Mouse (Mus musculus) ES-Bruce4 (cell line): ENCODE measurements around the gene Rdh1. TPM values are rescaled to one million over a fixed set of nuclear protein-coding genes. Genes with fewer than 3 reads are reported as not detected.

Experiments used
- H3K27ac ChIP-seq: 2 replicates; pipeline ENCODE4 v1.5.1; 2012; ENCODE audit warnings: low read length, inconsistent platforms; ENCODE audit not compliant: insufficient read depth
- H3K27me3 ChIP-seq: 2 replicates; pipeline ENCODE4 v1.6.1; 2012; ENCODE audit warnings: mild to moderate bottlenecking, low read length, inconsistent platforms; ENCODE audit not compliant: control insufficient read depth, poor library complexity, insufficient read depth, severe bottlenecking
- H3K36me3 ChIP-seq: 2 replicates; pipeline ENCODE4 v1.6.1; 2012; ENCODE audit warnings: inconsistent platforms, mild to moderate bottlenecking, low read length, moderate library complexity; ENCODE audit not compliant: control insufficient read depth, poor library complexity, insufficient read depth, severe bottlenecking
- H3K4me1 ChIP-seq: one replicate; pipeline ENCODE4 v1.8.1; 2011; ENCODE audit warnings: low read length; ENCODE audit not compliant: control insufficient read depth, insufficient read depth
- H3K4me3 ChIP-seq: 2 replicates; pipeline ENCODE4 v1.5.1; 2011; ENCODE audit warnings: low read depth, mild to moderate bottlenecking, low read length
- H3K9ac ChIP-seq: 2 replicates; pipeline ENCODE4 v1.6.1; 2012; ENCODE audit warnings: low read depth, mild to moderate bottlenecking, inconsistent platforms; ENCODE audit not compliant: poor library complexity, severe bottlenecking
- H3K9me3 ChIP-seq: replicated peaks from 2 replicates; pipeline ENCODE4 v1.6.1; 2012; ENCODE audit warnings: mild to moderate bottlenecking, low read length, inconsistent platforms; ENCODE audit not compliant: control insufficient read depth, poor library complexity, insufficient read depth, severe bottlenecking
- CTCF ChIP-seq: IDR thresholded peaks from one replicate; pipeline ENCODE4 v1.8.1; 2011; ENCODE audit warnings: low read depth, low read length
- EP300 ChIP-seq: IDR thresholded peaks from 2 replicates; pipeline ENCODE4 v1.6.1; 2011; ENCODE audit warnings: low read depth, low read length; ENCODE audit not compliant: insufficient read depth
- POLR2A ChIP-seq: IDR thresholded peaks from one replicate; pipeline ENCODE4 v1.8.1; 2011; ENCODE audit warnings: low read length; ENCODE audit not compliant: insufficient read depth
- polyA plus RNA-seq: library from polyadenylated mRNA; stranded (reverse); fragments of >200 nt; gene quantifications from 2 replicates; pipeline ENCODE4 v1.2.4, GENCODE M21; 2011; ENCODE audit warnings: low read depth; ENCODE audit not compliant: missing spikeins, insufficient read depth, insufficient read length

Gene Rdh1
- polyA plus RNA-seq, result 0.40 and 0.67 TPM in 2 replicates

GRCm38 (mm10) chr10:127759181-127760110, at the start of gene Rdh1, which contains the start of gene Rdh16f1:
TSS of gene Rdh1 (plus strand) at chr10:127759721.
TSS of gene Rdh16f1 (plus strand) at chr10:127759787.
- H3K4me3 ChIP-seq, result no peak within 1 kb of the TSS
- TF ChIP-seq CTCF (no peak), EP300 (no peak), POLR2A (no peak)
- H3K27me3 ChIP-seq, result 0 out of 2 replicates have a peak, but pooled peaks cover 2% of the 10 kb centered on the region
- no peak within 1 kb of the TSS for H3K27ac ChIP-seq
- peaks cover 5% of the 10 kb centered on the region for H3K4me1 ChIP-seq
- no peak within 1 kb of the TSS for H3K9ac ChIP-seq
- H3K36me3 ChIP-seq, result no peaks in the 10 kb centered on the region
- no peaks in the 10 kb centered on the region for H3K9me3 ChIP-seq

GRCm38 (mm10) chr10:127710331-127710730, 49.2 kb upstream of the Rdh1 start:
- H3K27me3 ChIP-seq, result no peaks in the 10 kb centered on the region
- H3K9ac ChIP-seq, result no peak overlapping the region
- H3K4me1 ChIP-seq, result no peaks in the 10 kb centered on the region
- TF ChIP-seq CTCF (no peak), EP300 (no peak), POLR2A (no peak)
- no peak overlapping the region for H3K27ac ChIP-seq
- H3K36me3 ChIP-seq, result no peaks in the 10 kb centered on the region
- H3K9me3 ChIP-seq, result no peaks in the 10 kb centered on the region
- H3K4me3 ChIP-seq, result no peak overlapping the region

GRCm38 (mm10) chr10:127712736-127713135, 46.8 kb upstream of the Rdh1 start:
- Histone ChIP-seq H3K36me3 (no peaks in the 10 kb centered on the region), H3K4me1 (no peaks in the 10 kb centered on the region), H3K9ac (no peak overlapping the region), H3K27me3 (no peaks in the 10 kb centered on the region), H3K27ac (no peak overlapping the region), H3K4me3 (no peak overlapping the region), H3K9me3 (no peaks in the 10 kb centered on the region)
- TF ChIP-seq POLR2A (no peak), CTCF (no peak), EP300 (no peak)

- Histone ChIP-seq H3K9ac (no peak overlapping the region), H3K9me3 (no peaks in the 10 kb centered on the region), H3K27ac (no peak overlapping the region), H3K36me3 (no peaks in the 10 kb centered on the region), H3K4me3 (no peak overlapping the region), H3K4me1 (peaks cover 2% of the 10 kb centered on the region), H3K27me3 (no peaks in the 10 kb centered on the region)
- no peak for TF ChIP-seq EP300
- no peak for TF ChIP-seq POLR2A
Observed at GRCm38 (mm10) chr10:127721671-127722418, 37.7 kb upstream of the Rdh1 start.

- Histone ChIP-seq H3K27me3 (no peaks in the 10 kb centered on the region), H3K27ac (no peak within 1 kb of the TSS), H3K9me3 (no peaks in the 10 kb centered on the region), H3K4me1 (peaks cover 2% of the 10 kb centered on the region), H3K4me3 (no peak within 1 kb of the TSS), H3K9ac (no peak within 1 kb of the TSS), H3K36me3 (no peaks in the 10 kb centered on the region)
- TF ChIP-seq CTCF (no peak), POLR2A (no peak), EP300 (no peak)
Observed at GRCm38 (mm10) chr10:127724178-127724577, 35.3 kb upstream of the Rdh1 start, which contains the start of gene Tac2. TSS of gene Tac2 (plus strand) at chr10:127724478.

- TF ChIP-seq CTCF (no peak), POLR2A (no peak)
- no peaks in the 10 kb centered on the region for H3K36me3 ChIP-seq
- H3K4me3 ChIP-seq, result no peak overlapping the region
- H3K27me3 ChIP-seq, result no peaks in the 10 kb centered on the region
- H3K4me1 ChIP-seq, result peaks cover 2% of the 10 kb centered on the region
- H3K9ac ChIP-seq, result no peak overlapping the region
- H3K9me3 ChIP-seq, result no peaks in the 10 kb centered on the region
- H3K27ac ChIP-seq, result no peak overlapping the region
Observed at GRCm38 (mm10) chr10:127725136-127725535, 34.4 kb upstream of the Rdh1 start.
